Mouse (Mus musculus) embryonic facial prominence, embryonic 13.5 days (tissue): Measurements from ENCODE around the gene Sv2b. TPM values are rescaled to one million over a fixed set of nuclear protein-coding genes. Genes with fewer than 3 reads are reported as not detected.
"Not testable (repeated sequence)": the region's sequence is repeated elsewhere in the genome, so short reads cannot be mapped to it uniquely, and the experiment has no call there.

Experiments used
- ATAC-seq: fragments of 200-750 bp; cut with Nextera tagmentation; 2 replicates; pipeline ENCODE4 v1.8.0; 2017; ENCODE audit warnings: low read depth; ENCODE audit not compliant: insufficient number of reproducible peaks, insufficient read depth, low FRiP score, low TSS enrichment
- H3K27ac ChIP-seq: fragments of 300-500 bp; sonication (generic); 2 replicates; pipeline ENCODE4 v1.5.1; 2015; ENCODE audit warnings: moderate library complexity, mild to moderate bottlenecking, inconsistent platforms
- H3K27me3 ChIP-seq: fragments of 300-500 bp; sonication (generic); 2 replicates; pipeline ENCODE4 v1.6.1; 2015; ENCODE audit warnings: mild to moderate bottlenecking, inconsistent platforms
- H3K36me3 ChIP-seq: fragments of 300-500 bp; sonication (generic); 2 replicates; pipeline ENCODE4 v1.6.1; 2015; ENCODE audit warnings: mild to moderate bottlenecking, inconsistent platforms
- H3K4me1 ChIP-seq: fragments of 300-500 bp; sonication (generic); 2 replicates; pipeline ENCODE4 v1.6.1; 2015; ENCODE audit warnings: inconsistent platforms
- H3K4me2 ChIP-seq: fragments of 300-500 bp; sonication (generic); 2 replicates; pipeline ENCODE4 v1.6.1; 2015; ENCODE audit warnings: moderate library complexity, mild to moderate bottlenecking, inconsistent platforms
- H3K4me3 ChIP-seq: fragments of 300-500 bp; sonication (generic); 2 replicates; pipeline ENCODE4 v1.5.1; 2015; ENCODE audit warnings: mild to moderate bottlenecking, inconsistent platforms
- H3K9ac ChIP-seq: fragments of 300-500 bp; sonication (generic); 2 replicates; pipeline ENCODE4 v1.6.1; 2015; ENCODE audit warnings: mild to moderate bottlenecking, inconsistent platforms
- H3K9me3 ChIP-seq: fragments of 300-500 bp; sonication (generic); 2 replicates; pipeline ENCODE4 v1.6.1; 2016; ENCODE audit warnings: inconsistent platforms
- WGBS: fragments of 180-500 bp; shearing (Covaris S2); methylation state at CpG from one replicate; pipeline ENCODE4 v1.1.7; 2015; ENCODE audit warnings: mixed read lengths; 5-methylcytosine and 5-hydroxymethylcytosine counted together
- polyA plus RNA-seq: library from polyadenylated mRNA; unstranded; fragments of >200 nt; fragmentation: Nextera tagmentation; extraction: Ambion mirVana; gene quantifications from 2 replicates; pipeline ENCODE4 v1.2.1, GENCODE M21; 2015

The Sv2b gene
- polyA plus RNA-seq, 1 experiment from 2014 or later: 0.59 TPM

DNA sequence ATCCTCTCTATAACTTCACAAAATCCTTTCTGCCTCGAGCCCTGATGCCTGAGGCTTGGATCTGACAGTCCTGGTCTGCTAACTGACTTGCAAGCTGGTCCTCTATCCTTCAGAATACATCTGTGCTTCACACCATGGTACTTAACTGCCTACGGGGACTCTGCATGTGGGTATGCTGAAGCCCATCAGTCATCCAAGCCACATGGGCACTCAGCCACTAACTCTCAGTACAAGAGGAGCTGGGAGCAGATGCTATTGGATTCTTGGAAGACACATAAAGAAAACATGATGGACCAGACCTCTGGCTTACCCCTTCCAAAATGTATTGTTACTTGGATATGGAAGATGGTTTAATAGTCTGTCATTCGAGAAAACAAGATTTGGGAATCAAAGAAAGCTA, 103.7 kb downstream of the Sv2b start:
- WGBS: 67% methylated on average over 3 of the region's 3 CpGs
- no peak for ATAC-seq
- H3K4me3 ChIP-seq: no peak overlapping the region
- H3K9me3 ChIP-seq: no peaks in the 10 kb centered on the region
- H3K9ac ChIP-seq: no peak overlapping the region
- H3K27me3 ChIP-seq: no peaks in the 10 kb centered on the region
- H3K4me2 ChIP-seq: no peak overlapping the region
- H3K36me3 ChIP-seq: no peaks in the 10 kb centered on the region
- H3K27ac ChIP-seq: no peak overlapping the region
- H3K4me1 ChIP-seq: no peaks in the 10 kb centered on the region; the same call in 1 of the 2 replicates

DNA sequence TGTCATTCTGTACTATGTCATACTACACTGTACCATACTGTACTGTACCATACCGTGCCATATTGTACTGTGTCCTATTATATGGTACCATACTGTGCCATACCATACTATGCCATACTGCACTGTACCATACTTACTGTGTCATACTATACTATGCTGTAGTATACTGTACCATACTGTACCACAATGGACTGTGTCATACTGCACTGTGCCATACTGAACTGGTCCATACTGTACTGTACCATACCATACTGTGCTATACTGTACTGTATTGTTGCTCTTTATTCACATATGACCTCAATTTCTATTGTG, 114.2 kb downstream of the Sv2b start:
- H3K4me2 ChIP-seq, H3K9ac ChIP-seq, H3K4me3 ChIP-seq, H3K27ac ChIP-seq, H3K27me3 ChIP-seq, H3K9me3 ChIP-seq, H3K36me3 ChIP-seq, H3K4me1 ChIP-seq: not testable (repeated sequence)
- 94% methylated on average over 1 of the region's 1 CpGs for WGBS
- peak; percentile 52; the same call in 1 of the 2 replicates for ATAC-seq

DNA sequence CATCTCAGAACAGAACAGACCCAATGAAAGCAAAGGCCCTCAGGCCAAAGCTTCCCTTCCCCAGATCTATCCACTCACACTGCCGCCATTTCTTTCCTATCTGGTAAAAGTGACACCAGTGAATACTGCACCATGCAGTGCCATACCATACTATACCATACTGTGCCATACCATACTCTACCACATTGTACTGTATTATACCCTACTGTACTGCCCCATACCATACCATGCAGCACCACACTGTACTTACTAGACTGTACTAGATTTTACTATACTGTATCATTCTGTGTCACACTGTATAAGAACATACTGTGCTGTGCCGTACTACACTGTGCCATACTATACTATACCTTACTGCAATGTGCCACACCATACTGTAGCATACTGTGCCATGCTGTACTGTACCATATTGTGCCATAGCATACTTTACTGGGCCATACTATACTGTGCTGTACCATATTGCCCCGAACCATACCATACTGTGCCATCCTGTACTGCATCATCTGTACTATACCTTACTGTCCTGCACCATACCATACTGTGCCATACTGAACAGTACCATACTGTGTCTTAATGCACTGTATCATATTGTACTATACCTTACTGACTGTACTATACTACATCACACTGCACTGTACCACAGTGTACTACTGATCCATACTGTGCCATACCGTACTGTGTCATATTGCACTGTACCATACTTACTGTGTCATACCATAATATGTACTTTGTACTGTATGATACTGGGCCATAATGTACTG, 114.7 kb downstream of the Sv2b start:
- H3K9me3 ChIP-seq: no peaks in the 10 kb centered on the region
- 93% methylated on average over 4 of the region's 4 CpGs for WGBS
- no peaks in the 10 kb centered on the region for H3K27me3 ChIP-seq
- no peak overlapping the region for H3K9ac ChIP-seq
- ATAC-seq: peak; percentile 76
- H3K36me3 ChIP-seq: no peaks in the 10 kb centered on the region
- H3K27ac ChIP-seq: no peak overlapping the region
- H3K4me3 ChIP-seq: no peak overlapping the region
- H3K4me2 ChIP-seq: no peak overlapping the region
- H3K4me1 ChIP-seq: no peaks in the 10 kb centered on the region

- Histone ChIP-seq H3K27me3 (no peaks in the 10 kb centered on the region), H3K4me2 (no peak overlapping the region), H3K9me3 (no peaks in the 10 kb centered on the region), H3K27ac (no peak overlapping the region), H3K9ac (no peak overlapping the region), H3K36me3 (no peaks in the 10 kb centered on the region), H3K4me1 (no peaks in the 10 kb centered on the region), H3K4me3 (no peak overlapping the region)
- 81% methylated on average over 3 of the region's 3 CpGs for WGBS
- no peak for ATAC-seq
These were observed 118.9 kb downstream of the Sv2b start for GRCm38 (mm10) chr7:75190192-75190591.

DNA sequence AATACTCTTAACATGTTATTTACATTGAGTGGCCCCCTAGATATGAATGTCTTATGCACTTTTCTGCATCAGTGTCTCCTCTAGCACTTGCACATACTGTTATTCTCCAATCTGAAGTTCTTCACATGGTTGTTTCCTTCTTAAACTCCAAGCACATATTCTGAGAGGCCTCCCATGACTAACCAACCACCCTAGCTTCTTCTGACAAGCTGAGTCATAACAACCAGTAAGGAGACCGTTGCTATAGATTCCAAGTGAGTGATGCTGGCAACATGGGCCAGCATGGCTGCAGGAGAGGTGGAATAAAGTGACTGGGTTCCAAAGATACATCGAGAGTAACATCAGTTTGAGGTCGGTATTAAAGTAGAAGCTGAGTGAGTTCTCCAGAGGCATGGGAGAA, 134.0 kb downstream of the Sv2b start:
- Histone ChIP-seq H3K27me3 (no peaks in the 10 kb centered on the region), H3K9ac (no peak overlapping the region), H3K36me3 (no peaks in the 10 kb centered on the region), H3K4me3 (no peak overlapping the region), H3K4me2 (no peak overlapping the region), H3K27ac (no peak overlapping the region), H3K9me3 (no peaks in the 10 kb centered on the region), H3K4me1 (no peaks in the 10 kb centered on the region)
- no peak for ATAC-seq
- 85% methylated on average over 3 of the region's 3 CpGs for WGBS

GRCm38 (mm10) chr7:75167481-75167880, 141.6 kb downstream of the Sv2b start:
- no peak overlapping the region for H3K27ac ChIP-seq
- H3K36me3 ChIP-seq: no peaks in the 10 kb centered on the region
- ATAC-seq: no peak
- H3K27me3 ChIP-seq: no peaks in the 10 kb centered on the region
- H3K4me1 ChIP-seq: no peaks in the 10 kb centered on the region
- 89% methylated on average over 3 of the region's 3 CpGs for WGBS
- no peak overlapping the region for H3K4me3 ChIP-seq
- no peak overlapping the region for H3K4me2 ChIP-seq
- no peak overlapping the region for H3K9ac ChIP-seq
- H3K9me3 ChIP-seq: no peaks in the 10 kb centered on the region

DNA sequence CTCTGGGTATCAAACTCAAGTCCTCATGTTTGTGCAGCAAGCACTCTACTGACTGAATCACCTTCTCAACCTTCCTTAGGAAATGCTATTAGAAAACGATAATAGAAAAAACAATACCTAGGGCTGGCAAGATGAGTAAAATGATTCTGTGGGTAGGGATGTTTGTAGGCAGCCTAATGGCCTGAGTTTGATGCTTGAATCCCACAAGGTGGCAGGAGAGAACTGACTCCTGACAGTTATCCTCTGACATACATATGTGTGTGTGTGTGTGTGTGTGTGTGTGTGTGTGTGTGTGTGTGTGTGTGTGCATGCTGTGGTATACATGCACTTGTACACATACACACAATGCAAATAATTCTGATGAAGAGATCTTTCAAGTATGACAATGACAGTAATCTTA, 161.9 kb downstream of the Sv2b start:
- ATAC-seq: no peak
- H3K4me1 ChIP-seq: peaks cover 5% of the 10 kb centered on the region
- H3K9me3 ChIP-seq: no peaks in the 10 kb centered on the region
- no peak overlapping the region for H3K9ac ChIP-seq
- no peak overlapping the region for H3K4me2 ChIP-seq
- WGBS: 92% methylated on average over 1 of the region's 1 CpGs
- no peak overlapping the region for H3K27ac ChIP-seq
- no peaks in the 10 kb centered on the region for H3K27me3 ChIP-seq
- no peaks in the 10 kb centered on the region for H3K36me3 ChIP-seq
- H3K4me3 ChIP-seq: no peak overlapping the region

DNA sequence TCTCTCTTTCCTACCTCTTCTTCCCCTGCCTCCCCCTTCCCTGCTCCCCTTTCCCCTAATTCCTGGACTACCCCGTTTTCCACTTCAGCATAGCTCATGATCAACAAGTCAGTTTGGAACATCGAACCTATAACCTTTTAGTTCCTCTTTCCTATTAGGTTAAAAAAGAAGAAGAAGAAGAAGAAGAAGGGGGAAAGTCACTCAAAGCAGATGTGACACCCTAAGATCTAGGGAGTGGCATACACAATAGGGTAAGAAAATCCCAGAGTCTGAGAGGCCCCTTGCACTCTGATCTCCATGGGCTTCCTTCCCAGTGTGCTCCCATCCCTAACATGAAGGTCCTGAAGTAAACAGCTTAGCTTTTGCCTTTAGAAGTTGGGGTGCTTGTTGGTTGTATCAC, 166.3 kb downstream of the Sv2b start:
- Histone ChIP-seq H3K9me3 (no peaks in the 10 kb centered on the region), H3K27ac (no peak overlapping the region), H3K36me3 (no peaks in the 10 kb centered on the region), H3K4me1 (peaks cover 11% of the 10 kb centered on the region), H3K4me2 (no peak overlapping the region), H3K4me3 (no peak overlapping the region), H3K9ac (no peak overlapping the region), H3K27me3 (0 out of 2 replicates have a peak, but pooled peaks cover 5% of the 10 kb centered on the region)
- WGBS: 33% methylated on average over 2 of the region's 2 CpGs
- no peak for ATAC-seq

- Histone ChIP-seq H3K4me2 (peak overlapping the region; percentile 57), H3K4me3 (peak overlapping the region; percentile 24), H3K36me3 (no peaks in the 10 kb centered on the region), H3K9me3 (no peaks in the 10 kb centered on the region), H3K27me3 (0 out of 2 replicates have a peak, but pooled peaks cover 5% of the 10 kb centered on the region), H3K27ac (no peak overlapping the region), H3K9ac (peak overlapping the region; percentile 11), H3K4me1 (peaks cover 11% of the 10 kb centered on the region)
- no peak for ATAC-seq
- 8% methylated on average over 17 of the region's 17 CpGs for WGBS
These were observed 167.0 kb downstream of the Sv2b start for GRCm38 (mm10) chr7:75141919-75142700.

- ATAC-seq: no peak
- peaks cover 15% of the 10 kb centered on the region for H3K4me1 ChIP-seq
- no peak overlapping the region for H3K4me2 ChIP-seq
- no peaks in the 10 kb centered on the region for H3K9me3 ChIP-seq
- 0 out of 2 replicates have a peak, but pooled peaks cover 5% of the 10 kb centered on the region for H3K27me3 ChIP-seq
- WGBS: 63% methylated on average over 2 of the region's 2 CpGs
- no peaks in the 10 kb centered on the region for H3K36me3 ChIP-seq
- no peak overlapping the region for H3K4me3 ChIP-seq
- H3K27ac ChIP-seq: no peak overlapping the region
- H3K9ac ChIP-seq: no peak overlapping the region
These were observed 169.8 kb downstream of the Sv2b start for GRCm38 (mm10) chr7:75139306-75139705.

GRCm38 (mm10) chr7:75134710-75135617, 174.1 kb downstream of the Sv2b start:
- Histone ChIP-seq H3K4me1 (peaks cover 4% of the 10 kb centered on the region; the same call in 1 of the 2 replicates), H3K36me3 (no peaks in the 10 kb centered on the region), H3K9me3 (no peaks in the 10 kb centered on the region), H3K27me3 (0 out of 2 replicates have a peak, but pooled peaks cover 2% of the 10 kb centered on the region), H3K9ac (no peak overlapping the region), H3K4me2 (peak overlapping the region; percentile 9; the same call in 1 of the 2 replicates), H3K4me3 (no peak overlapping the region), H3K27ac (no peak overlapping the region)
- WGBS: 21% methylated on average over 15 of the region's 15 CpGs
- ATAC-seq: no peak
